Mouse (Mus musculus) kidney, embryonic 14.5 days (tissue): ENCODE measurements around the gene Dag1. TPM values are rescaled to one million over a fixed set of nuclear protein-coding genes. Genes with fewer than 3 reads are reported as not detected.

Experiments
- ATAC-seq: fragments of 200-750 bp; cut with Nextera tagmentation; 2 replicates; pipeline ENCODE4 v1.8.0; 2017; ENCODE audit warnings: moderate number of reproducible peaks, mild to moderate bottlenecking, moderate TSS enrichment, moderate library complexity; ENCODE audit not compliant: low FRiP score, low TSS enrichment
- H3K27ac ChIP-seq: fragments of 300-500 bp; sonication (generic); 2 replicates; pipeline ENCODE4 v1.5.1; 2014; ENCODE audit warnings: low read depth, mild to moderate bottlenecking, low read length, moderate library complexity, mixed read lengths
- H3K27me3 ChIP-seq: fragments of 300-500 bp; sonication (generic); 2 replicates; pipeline ENCODE4 v1.6.1; 2014; ENCODE audit warnings: mild to moderate bottlenecking, low read length; ENCODE audit not compliant: control insufficient read depth, insufficient read depth
- H3K36me3 ChIP-seq: fragments of 300-500 bp; sonication (generic); 2 replicates; pipeline ENCODE4 v1.6.1; 2014; ENCODE audit warnings: low read length, mixed read lengths; ENCODE audit not compliant: control insufficient read depth, insufficient read depth
- H3K4me1 ChIP-seq: fragments of 300-500 bp; sonication (generic); 2 replicates; pipeline ENCODE4 v1.6.1; 2014; ENCODE audit warnings: low read length, mixed read lengths; ENCODE audit not compliant: control insufficient read depth, insufficient read depth
- H3K4me2 ChIP-seq: fragments of 300-500 bp; sonication (generic); replicated peaks from 2 replicates; pipeline ENCODE4 v1.6.1; 2014; ENCODE audit warnings: low read depth, mild to moderate bottlenecking, low read length
- H3K4me3 ChIP-seq: fragments of 300-500 bp; sonication (generic); 2 replicates; pipeline ENCODE4 v1.5.1; 2014; ENCODE audit warnings: mild to moderate bottlenecking, low read length
- H3K9ac ChIP-seq: fragments of 300-500 bp; sonication (generic); 2 replicates; pipeline ENCODE4 v1.6.1; 2014; ENCODE audit warnings: low read depth, mild to moderate bottlenecking, low read length, moderate library complexity
- H3K9me3 ChIP-seq: fragments of 300-500 bp; sonication (generic); 2 replicates; pipeline ENCODE4 v1.6.1; 2016; ENCODE audit warnings: low read length; ENCODE audit not compliant: control insufficient read depth
- WGBS: fragments of 180-500 bp; shearing (Covaris S2); extraction: QIAGEN DNeasy Blood & Tissue Kit; methylation state at CpG from one replicate; pipeline ENCODE4 v1.1.7; 2014; 5-methylcytosine and 5-hydroxymethylcytosine counted together
- polyA plus RNA-seq: library from polyadenylated mRNA; unstranded; fragments of >200 nt; fragmentation: Nextera tagmentation; extraction: Ambion mirVana; gene quantifications from 2 replicates; pipeline ENCODE4 v1.2.1, GENCODE M21; 2014

Gene Dag1
- polyA plus RNA-seq, result 60.7 and 129 TPM in 2 replicates

DNA sequence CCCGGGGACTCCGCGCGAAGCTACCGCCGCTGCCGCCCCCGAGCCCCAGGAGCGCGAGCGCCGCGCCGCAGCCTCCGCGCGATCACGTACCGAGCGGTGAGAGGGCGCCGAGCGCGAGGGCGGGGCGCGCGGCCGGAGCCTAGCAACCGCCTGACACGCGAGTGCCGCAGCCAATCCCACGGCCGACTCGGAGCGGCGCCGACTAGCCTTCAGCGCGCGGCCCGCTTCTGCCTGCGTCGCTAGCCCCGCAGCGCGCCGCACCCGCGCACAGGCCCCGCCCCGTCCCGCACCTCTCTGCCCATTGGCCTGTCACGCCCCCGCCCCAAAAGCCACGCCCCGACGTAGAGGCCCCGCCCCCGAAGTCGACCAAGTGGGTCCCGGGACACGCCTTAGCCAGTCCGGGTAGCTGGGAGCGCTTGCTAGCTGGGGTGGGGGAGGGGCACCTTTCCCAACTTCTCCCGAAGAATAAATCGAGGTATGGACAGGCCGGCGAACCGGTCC lies at the start of gene Dag1:
Dag1 (minus strand) TSS at position 269 of the 501 bp plus-strand sequence.
- Histone ChIP-seq H3K4me3 (peak within 1 kb of the TSS; percentile 92), H3K27ac (peak within 1 kb of the TSS; percentile 93), H3K4me2 (peak within 1 kb of the TSS; percentile 69), H3K27me3 (no peaks in the 10 kb centered on the region), H3K9me3 (no peaks in the 10 kb centered on the region), H3K36me3 (no peaks in the 10 kb centered on the region), H3K4me1 (peaks cover 29% of the 10 kb centered on the region), H3K9ac (peak within 1 kb of the TSS; percentile 93)
- under 1% methylated on average over 57 of the region's 71 CpGs for WGBS
- ATAC-seq, result peak; percentile 98

DNA sequence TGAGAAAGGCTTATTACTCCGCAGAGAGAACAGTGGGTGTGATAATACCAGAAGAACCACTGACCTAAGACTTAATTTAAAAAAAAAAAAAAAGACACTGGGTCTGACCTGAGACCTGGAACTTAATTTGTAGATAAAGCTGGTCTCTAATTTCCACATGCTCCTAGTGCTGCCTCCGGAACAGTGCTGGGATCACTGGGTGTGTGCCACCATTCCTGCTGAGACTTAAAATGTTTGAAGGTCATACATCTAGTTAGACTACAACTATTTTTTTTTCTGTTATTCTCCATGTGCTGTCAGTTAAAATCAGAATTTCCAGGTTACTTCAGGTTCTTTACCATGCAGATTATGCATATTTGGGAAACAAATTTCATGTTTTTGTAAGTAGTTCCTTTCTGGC lies 44.4 kb upstream of the Dag1 start:
- peak overlapping the region; percentile 76 for H3K4me3 ChIP-seq
- peaks cover 9% of the 10 kb centered on the region for H3K36me3 ChIP-seq
- no peaks in the 10 kb centered on the region for H3K27me3 ChIP-seq
- H3K4me1 ChIP-seq, result peaks cover 24% of the 10 kb centered on the region
- no peaks in the 10 kb centered on the region for H3K9me3 ChIP-seq
- H3K4me2 ChIP-seq, result peak overlapping the region; percentile 81
- no peak for ATAC-seq
- no peak overlapping the region for H3K27ac ChIP-seq
- 56% methylated on average over 2 of the region's 2 CpGs for WGBS
- H3K9ac ChIP-seq, result peak overlapping the region; percentile 56; the same call in 1 of the 2 replicates

DNA sequence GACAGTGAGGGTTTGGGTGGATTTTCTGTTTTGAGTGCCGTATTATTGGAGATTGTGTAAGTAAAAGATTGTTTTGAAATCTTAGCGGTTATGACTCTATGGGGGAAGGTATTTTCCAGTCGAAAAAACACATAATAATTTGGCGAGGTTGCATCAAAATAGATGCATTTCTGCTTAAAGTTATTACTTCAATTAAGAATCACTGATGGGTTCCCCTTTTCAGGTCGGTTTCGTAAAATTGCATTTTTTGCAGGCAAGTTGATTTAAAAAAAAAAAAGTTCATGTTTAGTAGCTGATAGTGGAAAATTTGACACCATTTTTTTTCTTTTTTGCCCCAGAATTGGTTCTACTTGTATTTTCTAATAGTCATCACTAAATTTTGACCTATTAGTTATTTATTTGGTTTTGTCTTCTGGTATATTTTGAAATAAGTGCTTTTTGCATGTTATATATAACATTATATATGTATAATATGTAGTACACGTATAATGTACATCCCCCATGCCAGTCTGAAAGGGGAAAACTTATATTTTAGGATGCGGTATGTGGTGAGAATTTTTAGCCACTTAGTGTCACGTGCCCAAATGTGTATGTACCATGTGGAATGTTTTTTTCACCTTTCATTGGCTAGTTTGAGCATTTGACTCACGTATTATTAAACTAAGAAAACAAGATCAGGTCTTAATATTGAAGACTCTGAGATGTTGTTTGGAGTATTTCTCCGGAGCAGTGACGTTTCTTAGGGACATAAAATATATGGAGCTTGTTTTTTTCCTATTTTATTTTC lies 43.5 kb upstream of the Dag1 start:
- 8% methylated on average over 12 of the region's 12 CpGs for WGBS
- H3K9me3 ChIP-seq, result no peaks in the 10 kb centered on the region
- ATAC-seq, result no peak
- peak overlapping the region; percentile 95 for H3K9ac ChIP-seq
- H3K4me2 ChIP-seq, result peak overlapping the region; percentile 81
- H3K36me3 ChIP-seq, result peaks cover 18% of the 10 kb centered on the region
- peaks cover 24% of the 10 kb centered on the region for H3K4me1 ChIP-seq
- no peaks in the 10 kb centered on the region for H3K27me3 ChIP-seq
- H3K27ac ChIP-seq, result peak overlapping the region; percentile 100; the same call in 1 of the 2 replicates
- H3K4me3 ChIP-seq, result peak overlapping the region; percentile 76

DNA sequence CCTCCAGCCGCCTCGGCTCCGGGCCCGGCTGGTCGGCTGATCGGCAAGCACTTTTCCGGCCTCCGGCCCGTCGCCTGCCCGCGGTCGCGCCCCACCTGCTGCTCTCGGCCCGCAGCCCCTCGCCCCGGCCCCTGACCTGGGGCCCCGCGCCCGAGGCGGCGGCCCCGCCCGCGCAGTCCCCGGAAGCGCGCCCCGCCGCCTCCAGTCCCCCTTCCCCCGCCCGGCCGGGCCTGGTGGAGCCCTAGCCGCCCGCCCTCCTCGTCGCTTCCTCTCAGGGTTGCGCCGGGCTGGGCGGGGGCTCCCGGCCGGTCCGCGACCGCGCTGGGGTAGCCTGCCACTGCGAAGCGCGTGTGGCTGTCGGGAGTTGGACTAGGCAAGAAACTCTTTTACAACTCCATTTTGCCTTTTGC lies 42.8 kb upstream of the Dag1 start:
- H3K4me2 ChIP-seq, result peak overlapping the region; percentile 81
- H3K36me3 ChIP-seq, result peaks cover 20% of the 10 kb centered on the region
- no peaks in the 10 kb centered on the region for H3K27me3 ChIP-seq
- peak; percentile 85 for ATAC-seq
- peaks cover 24% of the 10 kb centered on the region for H3K4me1 ChIP-seq
- peak overlapping the region; percentile 76 for H3K4me3 ChIP-seq
- H3K27ac ChIP-seq, result peak overlapping the region; percentile 100
- H3K9me3 ChIP-seq, result no peaks in the 10 kb centered on the region
- 1% methylated on average over 48 of the region's 51 CpGs for WGBS
- peak overlapping the region; percentile 95 for H3K9ac ChIP-seq

DNA sequence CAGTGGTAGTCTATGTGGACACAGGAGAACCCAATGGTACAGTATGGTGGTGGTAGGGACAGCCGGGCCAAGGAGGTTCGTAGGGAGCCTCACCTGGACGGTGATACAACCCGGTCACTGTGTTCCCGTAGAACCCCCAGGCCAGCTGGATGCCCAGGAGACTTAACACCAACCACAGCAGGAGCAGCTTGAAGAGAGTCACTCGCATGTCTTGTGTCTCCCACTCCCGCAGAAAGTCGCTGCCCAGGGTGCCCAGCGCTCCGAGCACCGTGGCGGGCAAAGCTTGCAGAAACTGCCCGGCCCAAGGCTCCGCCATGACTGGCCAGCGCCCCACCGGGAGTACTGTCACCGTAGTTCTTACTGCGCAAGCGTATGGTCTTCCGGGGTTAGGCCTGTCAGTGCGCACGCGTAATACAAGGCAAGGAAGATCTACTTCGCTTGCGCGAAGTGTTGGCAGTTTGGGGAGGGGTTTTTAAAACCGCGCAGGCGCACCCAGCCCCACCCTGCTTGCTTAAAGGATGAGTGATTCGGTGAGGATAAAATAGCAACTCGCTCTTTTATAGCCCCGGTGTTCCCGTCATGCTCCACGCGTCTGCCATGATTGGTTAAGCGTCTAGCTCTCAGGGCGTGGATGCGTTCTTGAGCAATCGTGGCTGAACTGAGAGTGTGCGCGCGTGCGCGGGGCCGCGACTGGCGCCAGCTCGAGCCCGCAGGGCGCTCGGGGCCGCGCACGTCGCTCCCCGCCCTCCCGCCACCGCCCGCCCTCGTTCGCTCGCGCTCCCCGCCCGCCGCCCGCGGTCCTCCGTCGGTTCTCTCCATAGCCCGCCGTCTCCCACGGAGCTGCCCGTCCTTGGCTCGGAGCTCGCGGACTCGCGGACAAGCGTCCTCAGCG lies 42.1 kb upstream of the Dag1 start, which contains the start of the genes Rhoa and Tcta:
Rhoa (plus strand) TSS at position 501 of the 892 bp plus-strand sequence.
Tcta (minus strand) TSS at position 532 of the 892 bp plus-strand sequence.
- Histone ChIP-seq H3K27me3 (no peaks in the 10 kb centered on the region), H3K36me3 (peaks cover 25% of the 10 kb centered on the region)
- WGBS, result under 1% methylated on average over 77 of the region's 81 CpGs

DNA sequence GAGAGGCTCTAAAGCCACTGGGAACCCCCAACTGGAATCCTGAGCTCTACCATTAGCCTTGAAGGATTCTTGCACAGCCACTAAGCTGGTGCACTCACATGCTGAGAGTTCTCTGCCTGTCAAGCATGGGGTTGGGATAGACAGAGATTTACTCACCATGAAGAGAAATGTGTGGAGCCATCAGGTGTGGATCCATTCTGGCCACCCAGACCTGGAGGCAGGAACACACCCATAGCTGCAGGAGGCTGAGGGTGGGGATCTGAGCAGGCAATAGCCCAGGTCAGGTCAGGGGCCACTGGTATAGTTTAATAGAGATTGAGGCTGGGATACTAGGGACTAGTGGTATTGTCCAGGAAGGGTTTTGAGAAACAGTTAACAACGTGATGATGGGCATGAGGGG lies 41.4 kb upstream of the Dag1 start:
- H3K4me2 ChIP-seq, result peak overlapping the region; percentile 60
- H3K9me3 ChIP-seq, result no peaks in the 10 kb centered on the region
- peak overlapping the region; percentile 76 for H3K4me3 ChIP-seq
- 4% methylated on average over 1 of the region's 1 CpGs for WGBS
- peak overlapping the region; percentile 12; the same call in 1 of the 2 replicates for H3K27ac ChIP-seq
- peaks cover 24% of the 10 kb centered on the region for H3K4me1 ChIP-seq
- H3K36me3 ChIP-seq, result peaks cover 28% of the 10 kb centered on the region
- no peak for ATAC-seq
- no peaks in the 10 kb centered on the region for H3K27me3 ChIP-seq
- H3K9ac ChIP-seq, result peak overlapping the region; percentile 77

More for the DNA sequence above, 42.1 kb upstream of the Dag1 start, which contains the start of the genes Rhoa and Tcta:
- Histone ChIP-seq H3K4me2 (peak within 1 kb of the TSS; percentile 81), H3K9me3 (no peaks in the 10 kb centered on the region), H3K27ac (peak within 1 kb of the TSS; percentile 100), H3K4me1 (peaks cover 24% of the 10 kb centered on the region), H3K9ac (peak within 1 kb of the TSS; percentile 95), H3K4me3 (peak within 1 kb of the TSS; percentile 76)
- peak; percentile 98 for ATAC-seq

DNA sequence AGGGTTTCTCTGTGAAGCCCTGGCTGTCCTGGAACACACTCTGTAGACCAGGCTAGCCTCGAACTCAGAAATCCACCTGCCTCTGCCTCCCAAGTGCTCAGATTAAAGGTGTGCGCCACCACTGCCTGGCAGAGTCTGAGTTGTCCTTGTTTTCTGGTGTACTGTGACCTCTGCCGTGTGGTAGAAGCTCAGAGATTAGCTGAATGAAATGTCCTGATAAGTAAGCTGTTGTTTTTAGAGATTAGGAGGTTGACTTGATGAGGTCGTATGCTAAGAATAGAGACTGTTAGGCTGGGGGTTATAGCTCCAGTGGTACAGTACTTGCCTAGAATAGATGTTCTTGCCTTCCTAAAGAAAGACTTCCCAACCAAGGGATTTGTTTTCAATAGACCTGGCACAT lies 41.0 kb upstream of the Dag1 start:
- no peak for ATAC-seq
- peaks cover 19% of the 10 kb centered on the region for H3K4me1 ChIP-seq
- no peaks in the 10 kb centered on the region for H3K9me3 ChIP-seq
- WGBS, result 83% methylated on average over 4 of the region's 4 CpGs
- H3K27me3 ChIP-seq, result no peaks in the 10 kb centered on the region
- peak overlapping the region; percentile 60 for H3K4me2 ChIP-seq
- H3K36me3 ChIP-seq, result peaks cover 29% of the 10 kb centered on the region
- peak overlapping the region; percentile 77; the same call in 1 of the 2 replicates for H3K9ac ChIP-seq
- H3K4me3 ChIP-seq, result peak overlapping the region; percentile 76; the same call in 1 of the 2 replicates
- H3K27ac ChIP-seq, result no peak overlapping the region

DNA sequence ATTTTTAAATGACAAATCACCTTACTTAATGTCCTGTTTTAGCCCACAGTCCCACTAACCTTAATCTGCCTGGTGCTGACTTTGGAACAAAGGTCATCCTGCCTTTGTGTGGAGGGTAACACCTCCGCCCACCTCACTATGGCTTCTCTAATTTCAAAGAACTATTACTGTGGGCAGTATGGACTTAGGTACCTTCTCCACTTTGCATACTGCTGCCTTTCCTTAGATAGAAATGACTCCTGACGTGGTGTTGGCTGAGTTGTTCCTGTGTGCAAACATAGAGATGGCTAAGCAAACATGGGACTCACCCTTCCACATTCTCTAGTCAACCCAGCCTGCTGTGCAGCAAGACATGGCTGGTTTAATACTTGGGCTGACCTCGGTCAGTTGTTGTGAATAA lies 38.1 kb upstream of the Dag1 start:
- Histone ChIP-seq H3K27ac (no peak overlapping the region), H3K27me3 (no peaks in the 10 kb centered on the region)

More for the DNA sequence above, 38.1 kb upstream of the Dag1 start:
- 71% methylated on average over 3 of the region's 3 CpGs for WGBS
- peaks cover 6% of the 10 kb centered on the region; the same call in 1 of the 2 replicates for H3K4me1 ChIP-seq
- peaks cover 33% of the 10 kb centered on the region for H3K36me3 ChIP-seq
- no peak overlapping the region for H3K4me3 ChIP-seq
- H3K9ac ChIP-seq, result no peak overlapping the region
- no peak overlapping the region for H3K4me2 ChIP-seq
- ATAC-seq, result no peak
- no peaks in the 10 kb centered on the region for H3K9me3 ChIP-seq
